Mouse (Mus musculus) urinary bladder, postnatal 14 days (tissue): ENCODE results near the gene Tmem50a.

ENCODE experiments used
- DNase-seq: peaks from one replicate; pipeline ENCODE4 v3.0.0; 2021; ENCODE audit warnings: low spot score

The Tmem50a gene

DNA sequence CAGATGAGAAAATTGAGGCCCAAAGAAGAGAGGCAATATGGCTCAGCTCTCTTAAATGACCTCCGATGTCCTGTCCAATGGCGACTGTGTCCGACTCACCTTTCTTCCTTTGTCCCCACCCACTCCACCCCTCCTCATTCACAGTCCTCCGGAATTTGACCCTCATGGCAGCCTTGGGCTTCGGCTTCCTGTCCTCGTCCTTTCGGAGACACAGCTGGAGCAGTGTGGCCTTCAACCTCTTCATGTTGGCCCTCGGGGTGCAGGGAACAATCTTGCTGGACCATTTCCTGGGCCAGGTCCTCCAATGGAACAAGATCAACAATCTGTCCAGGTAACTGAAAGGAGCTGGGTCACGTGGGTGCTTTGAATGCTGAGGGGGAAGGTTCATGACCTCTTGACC lies 38.7 kb downstream of the Tmem50a start:
- no peak for DNase-seq

DNA sequence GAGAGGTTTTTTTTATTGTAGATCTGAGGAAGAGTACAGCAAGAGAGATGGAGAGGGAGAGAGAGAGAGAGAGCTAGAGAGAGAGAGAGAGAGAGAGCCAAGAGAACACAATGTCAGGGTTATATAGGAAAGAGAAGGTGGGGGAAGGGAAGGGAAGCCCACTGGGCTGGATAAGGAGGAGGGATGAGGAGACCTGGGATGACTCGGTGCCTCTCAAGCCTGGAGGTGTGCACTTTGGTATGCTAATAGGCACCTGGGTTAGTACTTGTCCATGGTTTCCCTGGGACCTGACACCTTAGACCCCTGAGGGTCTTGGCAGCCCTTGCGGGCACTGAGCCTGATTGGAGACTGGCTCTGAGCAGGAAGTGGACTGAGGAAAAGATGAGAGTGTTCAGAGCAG lies 42.9 kb downstream of the Tmem50a start:
- no peak for DNase-seq

DNA sequence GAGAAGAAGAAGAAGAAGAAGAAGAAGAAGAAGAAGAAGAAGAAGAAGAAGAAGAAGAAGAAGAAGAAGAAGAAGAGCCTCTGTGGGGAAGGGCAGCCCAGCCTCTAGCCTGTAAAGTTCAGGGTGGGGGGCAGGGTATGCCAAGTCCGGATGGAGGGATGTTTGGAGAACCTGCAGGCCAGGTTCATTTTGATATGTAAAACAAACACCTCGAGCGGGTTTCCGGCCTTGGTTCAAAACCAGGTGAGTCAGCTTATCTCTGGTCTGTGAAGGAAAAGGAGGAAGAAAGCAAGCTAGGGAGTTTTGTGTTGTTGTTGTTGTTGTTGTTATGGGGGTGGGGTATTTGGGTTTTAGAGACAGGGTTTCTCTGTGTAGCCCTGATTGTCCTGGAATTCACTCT lies 43.3 kb downstream of the Tmem50a start:
- peak; percentile 56 for DNase-seq

DNA sequence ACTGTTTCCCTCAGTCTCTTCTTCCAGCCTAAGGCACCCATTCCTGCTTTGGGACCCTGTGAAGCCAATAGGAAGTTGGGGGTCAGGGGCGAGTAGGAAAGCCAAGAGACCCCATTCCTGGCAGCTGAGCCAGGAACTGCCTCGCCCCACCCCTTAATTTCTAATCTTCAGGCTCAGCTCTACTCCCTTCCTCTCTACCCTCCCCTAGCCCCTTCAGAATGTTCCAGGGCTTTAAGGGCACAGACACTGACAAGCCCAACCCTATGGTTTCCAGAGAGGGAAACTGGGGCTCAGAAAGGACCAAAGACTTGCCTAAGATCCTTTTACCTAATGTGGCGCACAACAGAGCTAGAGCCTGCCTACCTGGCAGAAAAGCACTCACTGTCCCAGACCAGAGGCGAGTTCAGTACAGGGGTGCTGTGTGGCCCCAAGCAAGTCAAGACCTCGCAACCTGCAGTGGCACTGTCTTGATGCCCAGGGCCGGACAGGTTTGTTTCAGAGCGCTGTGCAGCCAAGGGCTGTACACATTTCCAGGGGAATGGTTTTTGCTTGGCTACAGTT lies 44.9 kb downstream of the Tmem50a start:
- DNase-seq = no peak

DNA sequence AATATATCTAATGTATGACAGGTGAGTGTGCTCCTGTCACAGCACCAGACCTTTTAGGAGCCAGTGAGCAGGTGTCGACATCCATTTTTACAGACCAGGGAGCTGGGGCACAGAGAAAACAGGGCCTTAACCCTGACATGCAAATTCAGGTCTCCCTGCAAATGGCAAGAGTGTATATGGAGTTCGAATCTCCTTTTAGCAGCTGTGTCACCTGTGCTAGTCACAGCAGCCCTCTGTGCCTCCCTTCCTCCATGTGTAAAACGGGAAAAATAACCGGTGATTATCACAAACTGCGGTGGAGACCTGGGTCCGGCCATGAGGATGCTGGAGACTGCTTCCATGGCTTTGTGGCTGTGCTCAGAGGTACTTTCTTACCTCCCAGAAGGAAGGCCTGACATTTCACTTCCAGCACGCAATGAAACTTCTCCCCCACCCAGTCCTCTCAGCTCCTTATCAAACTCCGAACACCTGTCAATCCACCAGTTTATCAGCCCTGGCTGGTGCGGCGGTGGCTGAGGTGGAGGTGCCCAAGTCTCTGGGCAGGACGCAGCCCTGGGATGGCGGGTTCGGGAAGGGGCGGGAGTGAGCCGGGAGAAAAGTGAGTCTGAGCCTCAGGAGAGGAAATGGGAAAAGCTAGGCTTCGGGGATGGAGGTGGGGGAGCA lies 45.6 kb downstream of the Tmem50a start:
- DNase-seq = no peak

DNA sequence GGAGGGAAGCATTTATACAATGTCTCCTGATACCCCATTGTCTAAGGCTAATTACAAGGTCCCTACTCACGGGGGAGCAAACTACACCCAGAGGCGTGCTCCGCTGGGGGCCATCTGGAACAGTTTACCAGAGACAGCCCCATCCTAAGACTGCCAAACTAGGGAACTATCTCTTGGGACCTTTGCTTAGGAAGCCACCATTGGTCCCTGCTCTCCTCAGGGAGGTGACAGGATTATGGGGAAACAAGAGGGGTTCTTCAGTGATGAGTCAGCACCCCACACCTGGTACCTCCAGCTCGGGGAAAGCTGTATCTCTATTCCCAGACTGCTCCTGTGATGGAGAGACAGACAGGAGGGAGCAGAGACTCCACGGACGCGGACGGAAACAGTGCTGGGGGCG lies 46.3 kb downstream of the Tmem50a start:
- no peak for DNase-seq

DNA sequence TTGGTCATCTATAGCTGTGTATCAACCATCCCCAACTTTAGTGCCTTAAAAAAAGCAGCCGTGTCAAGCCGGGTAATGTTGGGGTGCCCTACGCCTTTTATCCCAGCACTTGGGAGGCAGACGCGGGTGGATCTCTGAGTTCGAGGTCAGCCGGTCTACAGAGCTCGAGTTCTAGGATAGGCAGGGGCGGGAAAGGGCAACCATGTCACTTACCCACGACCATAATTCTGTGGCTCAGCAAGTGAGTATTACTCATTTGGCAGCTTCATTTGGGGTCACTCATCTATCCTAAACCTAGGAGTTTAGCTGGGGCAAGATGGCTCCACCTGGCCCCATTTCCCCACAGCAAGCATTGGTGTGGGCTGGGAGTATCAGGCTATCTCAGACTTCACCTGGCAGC lies 46.8 kb downstream of the Tmem50a start:
- no peak for DNase-seq

DNA sequence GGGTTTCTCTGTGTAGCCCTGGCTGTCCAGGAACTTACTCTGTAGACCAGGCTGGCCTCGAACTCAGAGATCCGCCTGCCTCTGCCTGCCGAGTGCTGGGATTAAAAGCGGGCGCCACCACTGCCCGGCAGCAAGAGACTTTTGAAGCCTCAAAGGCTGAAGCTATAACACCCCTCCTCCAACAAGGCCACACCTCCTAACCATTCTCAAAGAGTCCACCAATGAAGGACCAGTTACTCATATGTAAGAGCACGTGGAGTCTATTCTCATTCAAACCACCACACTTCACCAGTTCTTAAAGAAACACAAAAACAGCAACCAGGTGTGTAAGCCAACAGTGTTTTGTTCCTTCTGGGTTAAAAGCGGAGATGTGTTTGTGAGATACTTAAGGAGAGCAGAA lies 47.2 kb downstream of the Tmem50a start:
- DNase-seq = no peak

DNA sequence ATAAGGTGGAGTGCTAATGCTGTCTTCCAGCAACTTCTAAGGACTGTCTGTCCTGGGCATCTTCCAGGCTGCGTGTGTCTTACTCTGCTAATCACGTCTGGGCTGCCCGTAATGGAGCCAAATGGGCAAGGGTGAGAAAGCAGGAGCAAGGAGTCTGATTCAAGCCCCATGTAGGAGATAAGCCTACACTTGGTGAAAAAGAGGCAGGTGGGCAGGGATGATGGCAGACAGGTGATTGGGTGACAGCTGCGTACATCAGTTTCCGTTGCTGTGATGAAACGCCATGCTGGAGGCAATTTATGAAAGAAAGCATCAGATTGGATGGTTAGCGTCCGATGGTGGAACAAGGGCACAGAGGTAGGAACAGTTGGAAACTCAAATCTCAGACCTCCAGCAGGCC lies 47.6 kb downstream of the Tmem50a start:
- DNase-seq = no peak

DNA sequence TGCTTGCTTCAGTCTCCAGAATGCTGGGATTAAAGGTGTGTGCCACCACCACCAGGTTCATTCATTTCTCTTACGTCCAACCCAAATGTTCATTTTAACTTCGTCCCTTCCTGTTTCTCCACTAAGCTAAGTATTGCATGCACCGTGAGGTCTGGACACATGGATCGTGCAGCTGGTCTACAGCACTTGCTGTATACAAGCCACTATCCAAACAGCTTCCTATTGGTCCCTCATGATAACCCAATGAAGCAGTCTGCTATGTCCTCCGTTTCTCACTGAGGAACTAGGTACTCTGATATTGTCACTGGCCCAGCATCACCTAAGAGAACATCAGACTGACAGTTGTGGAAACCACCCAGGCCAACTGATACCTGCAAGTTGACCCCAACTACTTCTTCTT lies 49.0 kb downstream of the Tmem50a start:
- DNase-seq = no peak

DNA sequence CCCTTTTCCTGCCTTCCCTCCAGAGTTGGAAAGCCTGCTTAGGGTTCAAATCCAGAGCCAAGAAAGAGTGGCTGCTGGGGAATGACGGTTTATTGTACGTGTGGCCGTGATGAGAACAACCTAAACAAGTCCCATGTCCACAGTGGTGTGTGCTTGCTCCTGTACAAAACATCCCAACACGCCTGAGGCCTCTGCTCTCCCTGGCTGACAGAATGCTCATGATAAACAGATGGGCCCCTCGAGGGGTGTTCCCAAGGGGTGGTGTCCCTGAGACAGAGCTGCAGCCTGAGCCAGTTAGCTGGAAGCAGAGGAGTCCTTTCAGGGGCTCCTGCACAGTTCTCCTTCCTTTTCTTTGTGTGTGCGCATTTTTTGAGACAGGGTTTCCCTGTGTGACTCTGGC lies 49.5 kb downstream of the Tmem50a start:
- DNase-seq = no peak

DNA sequence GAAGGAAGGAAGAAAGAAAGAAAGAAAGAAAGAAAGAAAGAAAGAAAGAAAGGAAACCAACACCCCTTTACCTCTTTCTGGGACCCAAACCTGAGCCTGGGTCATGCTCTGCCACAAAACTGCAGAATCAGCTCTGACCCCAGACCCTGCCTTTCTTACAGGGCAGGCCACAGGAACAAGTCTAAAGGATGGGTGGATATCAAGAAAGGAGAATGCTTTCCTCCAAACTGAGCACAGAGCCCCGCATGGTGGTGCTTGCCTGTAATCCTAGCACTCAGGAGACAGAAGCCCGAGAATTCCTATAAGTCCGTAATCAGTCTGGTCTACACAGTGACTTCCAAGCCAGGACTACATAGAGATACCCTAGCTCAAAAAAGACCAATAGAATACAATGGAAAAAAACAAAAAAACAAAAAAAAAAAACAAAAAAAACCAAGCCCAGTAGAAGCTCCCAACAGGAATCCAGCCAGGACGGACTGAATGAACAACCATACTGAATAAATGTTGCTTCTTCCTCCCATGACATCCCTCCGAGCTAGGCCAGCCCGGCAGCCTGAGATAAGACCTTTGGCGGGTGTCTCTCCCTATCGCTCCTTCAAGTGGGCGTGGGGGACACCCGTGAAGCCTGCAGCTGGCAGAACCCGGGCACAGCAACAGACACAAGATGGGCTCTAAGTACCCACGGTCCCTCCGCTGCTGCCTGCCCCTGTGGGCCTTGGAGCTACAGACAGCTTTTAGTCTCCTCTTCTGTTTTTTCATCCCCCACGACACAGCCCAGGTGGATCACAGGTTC lies 50.7 kb downstream of the Tmem50a start, which contains the start of gene Rhd:
Gene Rhd, plus strand, starts transcription at position 600 of the 793 bp plus-strand sequence.
- no peak for DNase-seq

DNA sequence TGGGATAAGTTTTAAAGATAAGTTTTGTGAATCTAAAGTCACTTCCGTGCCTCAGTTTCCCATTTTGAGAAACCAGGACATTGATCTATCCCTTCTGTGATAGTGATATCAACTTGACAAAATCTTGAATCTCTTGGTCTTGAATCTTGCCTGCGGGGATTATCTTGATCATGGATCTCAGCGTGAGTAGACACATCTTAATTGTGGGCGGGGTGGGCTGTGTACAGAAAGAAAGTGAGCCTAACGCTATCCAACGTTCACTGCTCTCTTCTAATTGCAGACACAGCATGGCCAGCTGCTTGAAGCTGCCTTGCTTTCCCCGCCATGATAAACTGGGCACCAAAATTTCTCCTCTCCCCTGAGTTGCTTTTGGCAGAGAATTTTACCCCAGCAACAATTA lies 51.8 kb downstream of the Tmem50a start:
- no peak for DNase-seq

DNA sequence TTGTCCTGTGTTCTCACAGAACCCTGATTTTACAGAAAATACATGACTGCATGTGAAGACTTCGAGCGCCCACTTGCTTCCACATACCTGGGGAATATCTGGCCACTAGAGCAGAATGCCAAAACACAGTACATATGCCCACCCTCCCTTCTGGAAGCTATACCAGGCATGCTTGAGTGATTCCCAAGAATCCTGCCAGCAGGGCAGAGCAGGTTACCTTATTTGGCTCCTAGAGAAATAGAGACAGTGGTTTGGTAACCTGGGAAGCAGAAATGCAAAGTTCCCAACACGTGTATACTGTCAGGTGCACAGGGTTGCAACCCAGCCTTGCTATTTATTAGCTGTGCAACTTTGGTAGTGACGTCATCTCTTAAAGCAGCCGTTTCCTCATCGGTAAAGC lies 52.9 kb downstream of the Tmem50a start:
- DNase-seq = no peak

DNA sequence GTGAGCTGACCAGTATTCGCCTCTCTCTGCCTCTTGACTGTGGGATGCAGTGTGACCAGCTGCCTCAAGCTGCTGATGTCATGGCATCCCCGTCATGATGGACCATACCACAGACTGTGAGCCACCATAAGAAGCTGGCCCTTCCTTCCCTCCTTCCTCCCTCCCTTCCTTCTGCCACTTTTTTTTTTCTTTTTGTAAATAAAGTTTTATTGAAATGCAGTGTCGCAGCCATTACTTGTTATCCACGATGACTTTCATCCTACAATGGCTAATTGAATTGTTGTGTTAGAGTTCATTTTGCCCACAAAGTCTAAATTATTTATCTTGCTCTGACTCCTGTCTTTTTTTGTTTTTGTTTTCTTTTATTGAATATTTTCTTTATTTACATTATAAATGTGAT lies 56.3 kb downstream of the Tmem50a start:
- DNase-seq = no peak

DNA sequence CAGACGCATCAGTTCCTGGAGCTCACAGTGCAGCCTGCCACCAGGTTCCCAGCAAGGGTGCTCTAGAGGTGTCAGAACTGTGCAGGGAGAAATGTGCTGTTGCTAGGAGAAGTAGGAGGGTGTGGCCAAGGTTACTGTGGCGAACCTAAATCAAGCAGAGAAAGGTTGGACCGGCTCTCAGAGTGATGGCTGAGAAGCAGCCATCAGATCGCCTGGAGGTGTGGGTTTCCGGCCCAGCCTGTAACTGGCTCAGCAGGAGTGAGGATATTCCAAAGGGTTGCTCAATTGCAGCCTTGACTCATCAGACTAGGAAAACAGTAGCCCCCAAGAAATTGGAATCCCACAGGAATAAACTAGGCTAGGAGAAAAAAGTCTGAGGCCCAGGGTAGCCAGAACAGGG lies 58.3 kb downstream of the Tmem50a start:
- peak; percentile 28 for DNase-seq

DNA sequence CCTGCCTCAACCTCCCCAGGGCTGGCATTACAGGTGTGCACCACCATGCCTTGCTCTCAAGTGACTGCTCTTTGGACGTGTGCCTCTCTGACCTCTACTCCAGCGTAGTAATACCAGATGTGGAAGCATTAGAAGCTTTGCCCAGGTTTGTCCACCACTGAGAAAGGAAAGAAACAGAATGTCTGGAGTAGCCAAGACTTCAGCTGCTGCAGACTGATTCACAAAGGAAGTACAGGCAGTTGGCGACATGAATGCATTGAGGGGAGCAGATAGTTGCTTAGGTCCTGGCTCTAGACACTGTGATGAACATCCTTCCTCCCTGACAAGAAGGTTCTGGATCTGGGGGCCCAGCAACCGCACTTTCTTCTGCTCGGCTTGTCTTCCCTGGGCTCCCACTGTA lies 58.8 kb downstream of the Tmem50a start:
- no peak for DNase-seq

DNA sequence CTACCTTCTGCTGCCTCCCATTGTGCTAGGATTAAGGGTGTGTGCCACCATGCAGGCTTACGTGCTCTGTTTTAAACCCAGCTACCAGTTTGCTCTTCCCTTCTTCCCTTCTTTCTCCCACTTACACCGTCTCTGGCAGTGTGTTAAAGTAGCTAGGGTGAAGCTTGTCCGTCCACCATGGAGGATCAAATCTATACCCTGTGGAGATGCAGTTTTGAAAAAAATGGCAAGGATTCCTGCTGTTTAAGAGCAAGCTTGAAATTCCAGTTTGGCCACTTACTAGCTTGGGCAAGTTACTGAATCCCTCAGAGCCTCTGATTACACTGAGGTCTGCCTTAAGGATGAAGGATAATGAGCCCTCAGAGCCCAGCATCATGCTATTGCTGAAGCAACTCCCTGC lies 59.5 kb downstream of the Tmem50a start:
- peak; percentile 46 for DNase-seq

DNA sequence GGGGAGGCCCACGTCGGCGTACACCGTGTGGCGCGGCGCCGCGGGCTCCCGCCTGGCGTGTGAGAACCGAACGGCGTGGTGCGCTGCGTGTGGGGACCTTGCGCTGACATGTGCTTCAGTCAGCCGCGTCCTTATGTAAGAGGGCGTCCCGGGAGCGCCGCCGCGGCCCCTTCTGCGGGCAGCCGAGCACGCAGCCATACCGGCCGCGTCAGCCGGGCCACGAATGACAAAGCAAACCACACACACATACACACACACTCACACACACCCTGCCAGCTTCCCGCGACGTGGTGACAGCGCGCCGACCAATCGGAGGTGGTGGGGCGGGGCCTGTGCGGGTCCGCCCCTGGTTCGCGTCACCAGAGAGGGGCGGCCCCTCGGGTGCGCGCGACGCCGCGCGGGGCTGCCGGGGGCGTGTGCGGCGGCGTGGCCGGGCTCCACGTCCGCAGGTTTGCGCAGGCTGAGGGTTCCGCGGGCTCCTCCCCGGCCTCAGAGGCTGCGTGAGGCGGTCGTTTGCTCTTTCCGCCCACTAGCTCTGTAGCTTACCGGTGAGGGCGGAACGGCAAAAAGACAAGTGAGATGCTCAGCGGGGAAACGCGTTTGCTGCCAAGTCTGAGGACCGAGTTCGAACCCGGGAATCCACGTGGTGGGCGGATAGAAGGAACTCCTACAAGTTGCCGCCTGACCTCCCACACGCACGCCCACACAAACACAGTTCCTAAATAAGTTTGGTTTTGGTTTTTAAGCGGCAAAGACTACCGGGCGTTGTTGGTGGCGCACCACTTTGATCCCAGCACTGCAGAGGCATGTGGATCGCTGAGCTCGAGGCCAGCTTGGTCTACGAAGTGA lies 61.0 kb downstream of the Tmem50a start:
- DNase-seq = peak; percentile 92

DNA sequence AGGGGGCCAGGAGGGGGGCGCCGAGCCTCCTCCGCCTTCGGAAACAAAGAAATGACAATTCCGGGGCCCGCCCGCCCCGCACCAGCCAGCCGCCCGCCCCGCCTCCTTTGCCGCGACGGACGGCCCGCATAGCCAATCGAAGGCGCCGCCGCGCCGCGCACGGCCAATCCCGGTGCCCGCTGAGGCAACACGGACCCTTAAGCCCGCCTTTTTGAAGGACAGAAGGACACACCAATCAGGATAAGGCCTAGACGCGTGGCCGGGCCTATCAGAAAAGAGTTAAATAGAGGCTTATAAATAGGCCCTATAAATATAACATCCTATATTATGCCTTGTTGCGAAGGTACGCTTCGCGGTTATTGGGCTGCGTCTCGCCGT lies 61.6 kb downstream of the Tmem50a start, which contains the start of gene Maco1:
Gene Maco1, minus strand, starts transcription at position 87 of the 378 bp plus-strand sequence.
- DNase-seq = peak; percentile 99

DNA sequence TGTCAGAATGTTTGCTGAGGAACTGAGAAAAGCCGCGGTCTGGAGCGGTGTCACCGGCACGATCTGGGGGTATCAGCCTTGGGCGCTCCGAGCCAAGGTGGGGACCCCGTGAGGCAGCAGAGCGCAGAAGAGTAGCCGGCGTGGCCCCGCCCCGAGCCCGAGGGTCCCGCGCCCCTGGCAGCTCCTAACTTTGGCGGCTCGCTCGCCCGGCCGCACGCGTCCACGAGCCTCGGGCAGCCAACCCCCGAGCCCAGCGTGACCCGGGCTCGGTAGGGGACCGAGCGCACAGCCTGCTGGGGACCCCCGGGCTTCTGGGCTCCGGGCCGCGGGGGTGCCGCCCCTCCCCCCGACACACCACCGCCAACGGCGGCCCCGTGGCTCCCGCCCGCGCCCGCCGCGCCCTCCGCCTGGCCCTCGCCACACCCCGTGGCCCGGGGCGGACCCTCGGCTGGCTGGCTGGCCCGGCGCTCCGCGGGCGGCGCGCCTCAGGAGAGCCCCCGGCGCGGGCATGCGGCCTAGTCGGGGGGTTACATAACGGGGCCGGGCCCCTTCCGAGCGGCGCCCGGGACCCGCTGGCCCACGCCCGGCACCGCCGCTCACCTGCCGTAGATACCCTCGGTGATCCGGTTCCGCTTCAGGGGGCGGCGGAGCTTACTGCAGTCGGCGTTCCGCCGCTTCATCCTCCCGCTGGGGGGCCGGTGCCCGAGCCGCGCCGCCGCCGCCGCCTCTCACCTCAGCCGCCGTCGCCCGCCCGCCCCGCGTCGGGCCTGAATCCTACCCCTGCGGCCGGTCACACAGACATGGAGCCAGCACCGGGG lies 62.2 kb downstream of the Tmem50a start:
- peak; percentile 31 for DNase-seq

DNA sequence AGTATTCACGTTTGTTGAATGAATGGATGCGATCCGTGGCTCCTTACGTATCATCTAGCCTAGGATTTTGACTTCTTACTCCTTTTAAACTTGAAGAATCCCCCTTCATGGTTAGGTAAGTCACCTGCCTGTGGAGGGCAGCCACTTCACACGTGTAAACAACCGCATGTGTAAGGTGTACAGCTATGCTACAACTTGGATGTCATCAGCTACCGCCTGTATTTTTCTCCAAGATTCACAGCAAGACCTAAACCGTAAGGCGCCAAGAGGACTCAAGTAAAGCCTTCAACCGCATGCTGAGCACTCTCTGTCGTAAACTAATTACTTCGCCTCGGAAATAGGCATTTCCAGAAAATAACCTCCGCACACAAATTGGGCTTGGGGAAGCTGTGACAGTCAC lies 62.9 kb downstream of the Tmem50a start:
- DNase-seq = no peak
